Mouse (Mus musculus) left cerebral cortex, adult 8-10 months (tissue): ENCODE measurements around the gene Tmprss12. TPM values are rescaled to one million over a fixed set of nuclear protein-coding genes. Genes with fewer than 3 reads are reported as not detected.
"Not testable (repeated sequence)": the region's sequence is repeated elsewhere in the genome, so short reads cannot be mapped to it uniquely, and the experiment has no call there.

ENCODE experiments used
- DNase-seq, 2 experiments: peaks; one replicate each; pipeline ENCODE4 v3.0.0; 2022; ENCODE audit warnings: low spot score in 2 of 2
- total RNA-seq, 4 experiments: library from RNA; stranded (reverse); gene quantifications; 2 replicates each; pipeline ENCODE4 v1.2.4; 2022

Gene Tmprss12
- total RNA-seq, 4 experiments from 2014 or later: not detected

DNA sequence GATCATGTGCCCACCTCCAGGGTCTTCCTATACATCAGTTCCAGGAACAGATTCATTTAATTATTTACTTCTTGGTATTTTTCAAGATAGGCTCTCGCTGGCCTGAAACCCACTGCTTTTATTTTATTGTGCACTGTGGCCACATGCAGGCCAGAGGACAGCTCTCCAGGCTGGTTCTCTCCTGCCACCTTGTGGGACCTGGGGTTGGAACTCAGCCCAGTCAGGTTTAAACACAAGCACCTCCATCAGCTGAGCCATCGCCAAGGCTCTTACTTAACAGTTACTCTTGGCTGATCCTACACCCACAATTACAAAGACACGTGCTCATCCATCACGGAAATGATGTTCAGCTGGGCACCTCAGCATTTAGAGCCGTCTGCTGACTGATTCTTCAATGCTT lies 40.5 kb downstream of the Tmprss12 start:
- no peak for DNase-seq

DNA sequence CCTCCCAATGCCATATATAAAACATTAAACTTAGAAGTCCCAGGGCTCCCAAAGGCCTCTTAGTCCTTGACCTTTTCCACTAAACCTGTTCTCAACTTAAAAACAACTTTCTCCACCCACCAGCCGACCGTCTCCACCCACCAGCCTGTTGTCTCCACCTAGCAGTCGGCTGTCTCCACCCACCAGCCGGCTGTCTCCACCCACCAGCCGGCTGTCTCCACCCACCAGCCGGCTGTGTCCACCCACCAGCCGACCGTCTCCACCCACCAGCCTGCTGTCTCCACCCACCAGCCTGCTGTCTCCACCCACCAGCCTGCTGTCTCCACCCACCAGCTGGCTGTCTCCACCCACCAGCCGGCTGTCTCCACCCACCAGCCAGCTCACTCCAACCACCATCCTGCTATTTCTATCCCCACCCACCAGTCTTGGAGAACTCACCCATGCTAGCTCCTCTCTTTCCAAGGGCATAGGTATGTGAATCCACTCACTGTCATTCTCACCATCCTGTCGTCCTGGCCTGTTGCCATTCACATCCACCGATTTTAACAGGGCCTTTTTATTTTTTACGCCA lies 43.5 kb downstream of the Tmprss12 start:
- DNase-seq: no peak

DNA sequence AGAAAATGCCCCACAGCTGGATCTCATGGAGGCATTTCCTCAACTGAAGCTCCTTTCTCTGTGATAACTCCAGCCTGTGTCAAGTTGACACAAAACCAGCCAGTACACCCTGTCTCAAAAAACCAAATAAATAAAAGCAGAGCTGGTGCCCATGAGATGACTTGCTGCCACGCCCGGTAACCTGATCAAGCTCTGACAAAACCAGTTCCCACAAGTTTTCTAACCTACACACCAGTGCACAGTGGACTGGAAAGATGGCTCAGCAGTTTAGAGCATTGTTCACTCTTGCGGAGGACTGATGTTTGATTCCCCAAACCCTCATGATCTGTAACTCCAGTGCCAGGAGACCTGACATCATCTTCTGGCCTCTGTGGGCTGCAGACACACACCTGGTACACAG lies 44.6 kb downstream of the Tmprss12 start:
- DNase-seq: no peak

DNA sequence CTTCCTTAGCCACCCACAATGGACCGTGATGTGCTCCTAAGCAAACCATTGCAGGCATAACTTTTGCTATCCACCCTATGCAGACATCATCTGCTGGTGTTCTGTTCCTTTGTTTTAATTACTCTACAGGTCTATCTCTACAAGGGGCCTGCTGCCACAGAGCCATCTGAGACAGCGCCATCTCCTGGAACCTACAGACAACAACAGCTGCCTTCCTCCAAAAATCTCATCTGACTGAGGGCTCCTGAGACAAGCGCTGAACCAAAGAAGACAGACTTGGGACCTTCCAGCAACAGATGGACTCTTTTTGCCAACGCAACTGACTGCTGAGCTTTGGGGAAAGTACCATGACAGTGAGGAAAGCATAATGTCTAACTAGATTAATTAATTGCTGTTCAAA lies 47.5 kb downstream of the Tmprss12 start:
- not testable (repeated sequence) for DNase-seq

DNA sequence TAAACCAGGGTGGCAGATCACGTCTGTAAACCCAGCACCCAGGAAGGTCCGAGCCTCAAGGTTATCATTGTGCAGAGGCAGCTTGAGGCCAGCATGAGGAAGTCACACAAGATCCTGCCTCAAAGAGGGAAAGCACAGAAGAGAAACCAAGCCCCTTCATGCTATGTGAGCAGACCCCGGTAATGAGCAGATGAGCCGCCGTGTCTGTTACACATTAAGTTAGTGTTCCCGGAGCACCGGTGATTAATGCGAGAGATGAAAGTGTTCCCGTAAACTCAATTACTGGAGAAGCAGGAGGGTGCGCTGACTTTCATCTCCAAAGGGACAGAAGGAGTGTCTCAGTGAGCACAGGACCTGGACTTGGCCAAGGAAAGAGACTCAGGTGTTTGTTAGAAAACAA lies 48.7 kb downstream of the Tmprss12 start:
- not testable (repeated sequence) for DNase-seq

DNA sequence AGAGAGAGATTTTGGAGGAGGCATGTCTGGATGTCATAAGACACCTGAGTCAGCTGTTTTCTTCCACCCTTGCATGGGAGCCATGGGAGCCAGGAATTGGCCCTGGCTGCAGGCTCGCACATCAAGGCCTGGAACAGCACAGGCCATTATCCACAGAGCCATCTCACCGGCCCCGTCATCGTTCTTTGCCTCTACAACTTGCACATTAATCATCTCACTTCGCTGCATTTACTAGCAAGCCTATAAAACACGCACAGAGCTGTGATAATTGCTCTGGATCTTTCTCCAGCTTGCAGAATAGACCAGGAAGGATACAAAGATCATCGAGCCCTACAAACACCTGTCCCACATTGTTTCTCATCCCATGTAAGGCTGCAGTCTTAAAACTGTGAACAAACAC lies 50.1 kb downstream of the Tmprss12 start:
- no peak for DNase-seq

DNA sequence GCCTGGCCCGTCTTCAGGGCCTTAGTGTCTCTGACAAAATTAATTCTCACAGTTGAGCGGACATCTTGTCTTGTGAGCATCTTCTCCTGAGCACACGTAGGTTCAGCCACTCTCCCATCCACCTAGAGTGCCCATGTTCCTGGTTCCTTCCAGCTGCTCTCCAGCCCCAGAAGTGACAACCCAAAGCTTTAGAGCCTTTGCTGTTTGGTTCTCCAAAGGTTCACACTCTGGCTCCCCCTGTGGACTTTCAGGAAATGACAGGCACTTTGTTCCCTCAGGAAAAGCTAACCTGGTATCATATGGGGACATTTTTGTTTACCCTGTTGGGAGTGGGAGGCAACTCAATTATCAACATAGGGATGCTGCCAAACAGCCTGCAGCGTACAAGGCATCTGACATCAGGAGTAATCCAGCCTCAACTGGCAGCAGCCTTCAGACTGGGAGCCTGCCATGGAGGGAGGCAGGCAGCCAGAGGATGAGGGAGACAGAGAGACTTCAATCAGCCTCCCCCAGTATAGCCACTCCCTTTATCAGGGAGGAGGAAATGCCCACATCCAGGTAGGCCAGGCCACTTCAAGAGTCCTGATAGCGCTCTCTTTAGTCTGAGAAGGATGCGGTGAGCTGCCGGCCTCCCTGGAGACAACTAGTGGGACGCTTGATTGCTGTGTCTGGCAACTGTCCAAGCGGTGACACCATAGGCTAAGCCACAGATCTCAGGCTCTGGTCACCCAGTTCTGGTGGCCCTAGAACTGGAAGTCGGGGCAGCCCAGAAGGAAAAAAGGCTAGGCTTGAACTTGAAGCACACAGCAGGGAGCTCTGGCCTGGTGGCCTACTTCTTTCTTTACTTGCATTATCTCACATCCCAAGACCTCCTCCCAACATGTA lies 51.7 kb downstream of the Tmprss12 start:
- DNase-seq: not testable (repeated sequence)

DNA sequence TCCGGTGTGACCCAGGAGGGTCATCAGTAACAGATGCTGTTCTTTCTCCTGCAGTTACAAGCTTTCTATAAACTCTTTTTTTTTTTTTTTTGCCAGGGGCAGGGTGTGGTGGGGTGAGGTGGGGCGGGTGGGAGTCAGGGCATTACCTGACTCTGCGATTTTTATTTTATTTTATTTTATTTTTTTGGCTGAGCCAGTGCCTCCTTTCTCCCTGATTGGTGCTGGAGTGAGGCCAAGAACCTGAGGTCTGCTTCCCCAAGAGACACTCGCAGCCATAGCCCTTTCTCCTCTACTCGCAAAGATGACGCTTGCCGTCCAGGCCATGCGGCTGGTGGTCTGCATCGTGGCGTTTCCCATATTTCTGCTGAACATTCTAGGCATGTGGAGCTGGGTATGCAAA lies 54.0 kb downstream of the Tmprss12 start, which contains the start of gene Mettl7a3:
Mettl7a3 (plus strand) TSS at position 301 of the 400 bp plus-strand sequence.
- DNase-seq: no peak

DNA sequence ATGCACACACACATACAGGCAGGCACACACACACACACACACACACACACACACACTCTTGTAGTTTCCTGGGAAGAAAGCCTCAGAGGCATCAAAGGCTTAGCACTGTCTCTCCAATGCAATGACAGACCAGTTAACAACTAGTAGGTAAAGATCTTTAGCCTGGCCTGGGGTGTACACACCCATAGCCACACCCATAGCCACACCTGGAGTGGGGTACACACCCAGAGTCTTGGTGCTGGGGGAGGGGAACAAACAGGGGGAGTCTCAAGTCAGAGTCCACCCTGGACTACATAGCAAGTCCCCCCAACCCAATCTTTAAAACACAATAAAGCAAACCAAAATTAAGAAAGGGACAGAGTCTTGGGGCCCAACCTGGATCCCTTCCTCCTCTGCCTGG lies 56.7 kb downstream of the Tmprss12 start:
- DNase-seq: not testable (repeated sequence)

DNA sequence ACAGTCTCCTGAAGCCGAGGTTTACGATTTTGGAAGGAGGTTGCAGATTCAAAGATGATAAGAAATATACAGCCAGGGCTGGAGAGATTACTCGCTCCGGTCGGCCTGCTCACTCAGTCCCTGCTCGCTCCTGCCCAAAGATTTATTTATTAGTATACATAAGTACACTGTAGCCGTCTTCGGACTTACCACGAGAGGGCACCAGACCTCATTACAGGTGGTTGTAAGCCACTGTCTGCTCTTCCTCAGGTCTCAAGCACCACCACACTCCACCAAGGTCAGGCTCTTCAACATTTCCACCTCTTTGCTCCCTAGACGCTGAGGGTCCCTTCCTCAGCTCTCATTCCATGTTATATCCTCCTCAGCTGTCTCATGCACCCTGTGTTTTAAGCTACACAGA lies 57.2 kb downstream of the Tmprss12 start:
- DNase-seq: not testable (repeated sequence)

DNA sequence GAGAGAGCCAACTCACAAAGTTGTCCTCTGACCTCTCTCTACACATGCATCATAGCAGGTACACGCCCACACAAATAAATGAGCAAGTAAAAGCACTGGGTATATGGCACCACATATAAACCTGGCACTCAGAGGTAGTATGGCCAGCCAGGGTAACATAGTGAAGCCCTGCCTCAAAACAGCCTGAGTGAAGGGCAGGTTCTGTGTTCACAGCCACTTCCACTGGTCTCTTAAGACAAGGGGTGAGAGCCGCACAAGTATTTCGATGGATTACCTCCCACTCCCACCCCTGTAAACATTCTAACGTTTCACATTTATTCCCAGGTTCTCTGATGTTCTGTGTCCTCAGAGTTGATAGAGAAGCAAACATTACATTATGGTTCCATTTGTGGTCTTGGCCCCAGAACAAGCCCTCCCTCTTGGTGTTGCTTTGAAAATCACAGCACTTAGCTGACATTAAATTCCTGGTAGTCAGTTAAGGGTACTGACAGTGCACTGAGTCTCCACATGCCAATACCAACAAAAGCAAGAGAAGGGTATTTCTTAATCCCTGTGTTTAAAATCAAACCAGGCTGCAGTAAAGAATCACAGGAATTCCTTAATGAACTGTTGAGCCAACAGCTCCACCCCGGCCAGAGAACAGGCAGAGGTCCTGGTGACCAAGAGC lies 60.8 kb downstream of the Tmprss12 start:
- not testable (repeated sequence) for DNase-seq

Other genes starting within 250 kb of the Tmprss12 start
- 10 to 100 TPM; 61.2 to 64.7 (median 62.8) TPM for gene Dip2b, start 242.2 kb upstream of the Tmprss12 start, total RNA-seq
- 10 to 100 TPM; 20.6 to 27.1 (median 26.2) TPM for gene Atf1, start 53.0 kb upstream of the Tmprss12 start, total RNA-seq
- gene Mettl7a1, start 23.3 kb downstream of the Tmprss12 start, total RNA-seq: 10 to 100 TPM; 26.4 to 33.2 (median 32.4) TPM
- gene Mettl7a3, start 54.1 kb downstream of the Tmprss12 start, total RNA-seq: under 1 TPM; 0.23 to 0.30 (median 0.28) TPM
- under 1 TPM in 1 of 4 experiments, not detected in 3; 0.57 TPM for gene Methig1, start 72.3 kb downstream of the Tmprss12 start, total RNA-seq
- 1 to 10 TPM in 1 of 4 experiments, under 1 TPM in 1, not detected in 2; 0.78 to 1.0 TPM for gene Mettl7a2, start 72.4 kb downstream of the Tmprss12 start, total RNA-seq
- not detected for gene Higd1c, start 83.7 kb downstream of the Tmprss12 start, total RNA-seq
- gene Gm5475, start 141.3 kb downstream of the Tmprss12 start, total RNA-seq: under 1 TPM in 1 of 4 experiments, not detected in 3; 0.15 TPM
- 10 to 100 TPM; 47.1 to 69.7 (median 54.5) TPM for gene Slc11a2, start 144.2 kb downstream of the Tmprss12 start, total RNA-seq
- 10 to 100 TPM; 55.3 to 64.5 (median 57.5) TPM for gene Letmd1, start 188.2 kb downstream of the Tmprss12 start, total RNA-seq
- gene Csrnp2, start 214.7 kb downstream of the Tmprss12 start, total RNA-seq: 10 to 100 TPM; 29.1 to 31.5 (median 31.2) TPM